ENCODE assay signal across 7 mouse cellular contexts in genomic region chr5:107269006-107269328, GRCm38 (mm10). TPM values are rescaled to one million over a fixed set of nuclear protein-coding genes. Genes with fewer than 3 reads are reported as not detected.
DNase-seq lines count a peak whose midpoint lies in the region; ATAC-seq and TF ChIP-seq lines count a peak whose summit lies in the region.

No protein-coding gene starts in this region.

- no peaks in the 10 kb centered on the region; the same call in 1 of the 2 replicates for H3K36me3 ChIP-seq in intestine, embryonic 14.5 days (ENCODE audit: control insufficient read depth, insufficient read depth, low read length)
- H3K36me3 ChIP-seq in intestine, postnatal 0 days (ENCODE audit: control insufficient read depth, insufficient read depth): no peaks in the 10 kb centered on the region
- H3K36me3 ChIP-seq in embryonic facial prominence, embryonic 13.5 days: peaks cover 9% of the 10 kb centered on the region; the same call in 1 of the 2 replicates

- ATAC-seq in intestine, embryonic 14.5 days (replicated peaks; ENCODE audit: low FRiP score, low TSS enrichment, low read depth): peak; percentile 36; the same call in 1 of the 2 replicates
- no peak for ATAC-seq in intestine, postnatal 0 days
- no peak for ATAC-seq in embryonic facial prominence, embryonic 13.5 days (ENCODE audit: insufficient number of reproducible peaks, insufficient read depth, low FRiP score, low TSS enrichment, low read depth)

- peaks cover 45% of the 10 kb centered on the region for H3K4me1 ChIP-seq in intestine, embryonic 14.5 days (replicated peaks; ENCODE audit: control insufficient read depth, insufficient read depth, low read length)
- 0 out of 2 replicates have a peak, but pooled peaks cover 7% of the 10 kb centered on the region for H3K4me1 ChIP-seq in intestine, postnatal 0 days (replicated peaks; ENCODE audit: control insufficient read depth, insufficient read depth, low read length)
- H3K4me1 ChIP-seq in embryonic facial prominence, embryonic 13.5 days: peaks cover 58% of the 10 kb centered on the region

- H3K4me2 ChIP-seq in intestine, embryonic 14.5 days (ENCODE audit: low read length): peak overlapping the region; percentile 32
- H3K4me2 ChIP-seq in intestine, postnatal 0 days (replicated peaks; ENCODE audit: low read depth): no peak overlapping the region
- H3K4me2 ChIP-seq in embryonic facial prominence, embryonic 13.5 days: peak overlapping the region; percentile 44

- no peak overlapping the region for H3K4me3 ChIP-seq in intestine, embryonic 14.5 days (ENCODE audit: low read depth, low read length)
- H3K4me3 ChIP-seq in intestine, postnatal 0 days (ENCODE audit: low read depth, low read length): no peak overlapping the region
- no peak overlapping the region for H3K4me3 ChIP-seq in embryonic facial prominence, embryonic 13.5 days

- no peaks in the 10 kb centered on the region for H3K27me3 ChIP-seq in intestine, embryonic 14.5 days (replicated peaks; ENCODE audit: control insufficient read depth, insufficient read depth, low read length)
- no peaks in the 10 kb centered on the region for H3K27me3 ChIP-seq in intestine, postnatal 0 days (replicated peaks; ENCODE audit: control insufficient read depth, insufficient read depth, low read length)
- no peaks in the 10 kb centered on the region for H3K27me3 ChIP-seq in embryonic facial prominence, embryonic 13.5 days

- whole genome bisulfite sequencing in intestine, embryonic 14.5 days: 6% methylated on average over 6 of the region's 6 CpGs
- 30% methylated on average over 6 of the region's 6 CpGs for WGBS in intestine, postnatal 0 days
- 22% methylated on average over 6 of the region's 6 CpGs for WGBS in embryonic facial prominence, embryonic 13.5 days

- H3K9ac ChIP-seq in intestine, embryonic 14.5 days (ENCODE audit: low read length): no peak overlapping the region
- no peak overlapping the region for H3K9ac ChIP-seq in intestine, postnatal 0 days (ENCODE audit: low read depth, low read length)
- no peak overlapping the region for H3K9ac ChIP-seq in embryonic facial prominence, embryonic 13.5 days

- H3K9me3 ChIP-seq in intestine, embryonic 14.5 days (ENCODE audit: control insufficient read depth, low read length): no peaks in the 10 kb centered on the region
- H3K9me3 ChIP-seq in intestine, postnatal 0 days (ENCODE audit: control insufficient read depth): no peaks in the 10 kb centered on the region
- no peaks in the 10 kb centered on the region for H3K9me3 ChIP-seq in embryonic facial prominence, embryonic 13.5 days

- no peak for TF ChIP-seq CTCF in intestine, postnatal 0 days (IDR thresholded peaks at IDR 0.05; ENCODE audit: low read depth)

- DNase-seq in intestine, embryonic 14.5 days (ENCODE audit: low spot score): no peak
- peak; percentile 44 to 74 for DNase-seq in kidney, postnatal 36 days
- peak; percentile 62 for DNase-seq in retina, postnatal 1 day
- DNase-seq in cerebellum, postnatal 14 days: no peak
- DNase-seq in left cerebral cortex, adult 9 months (ENCODE audit: low spot score in 2 of 2): no peak

- H3K27ac ChIP-seq in intestine, embryonic 14.5 days (ENCODE audit: low read depth): peak overlapping the region; percentile 75
- no peak overlapping the region for H3K27ac ChIP-seq in intestine, postnatal 0 days (ENCODE audit: low read depth, low read length)
- peak overlapping the region; percentile 79 for H3K27ac ChIP-seq in embryonic facial prominence, embryonic 13.5 days

RNA-seq across cellular contexts. Expression of gene Tgfbr3, which starts 20.5 kb away (rescaled TPM):
- polyA plus RNA-seq in intestine, embryonic 14.5 days (2014; fragmentation: Nextera tagmentation; extraction: Ambion mirVana): 24.4 and 28.7 TPM in 2 replicates
- polyA plus RNA-seq in intestine, postnatal 0 days (2015; fragmentation: Nextera tagmentation; extraction: Ambion mirVana): 7.0 and 7.5 TPM in 2 replicates
- 35.8 and 35.9 TPM in 2 replicates for polyA plus RNA-seq in embryonic facial prominence, embryonic 13.5 days (2015; fragmentation: Nextera tagmentation; extraction: Ambion mirVana)

Comparison
In these comparisons a context has a peak if more than half of its experiments do, and no peak if none do; other contexts are left out.
1. DNase-seq: peak in kidney, postnatal 36 days (2 of 2) and retina, postnatal 1 day (single experiment); none in intestine, embryonic 14.5 days (single experiment), cerebellum, postnatal 14 days (0 of 2) and left cerebral cortex, adult 9 months (0 of 2).